Mouse (Mus musculus): ENCODE measurements at regions not wholly inside any gene's neighbourhood (a gene's known extent, or its start where the extent isn't known, plus 50 kb on each side); places are given as distances from the start of the nearest gene placed in this dataset.
A peak's percentile ranks its signal among the peaks of the same experiment; 100 is the strongest.

- no peak for DNase-seq (ENCODE audit: low spot score)
These were observed 167.5 kb upstream of the Fam83b start for GRCm38 (mm10) chr9:76734387-76734786.

GRCm38 (mm10) chr9:76733812-76734211, 166.9 kb upstream of the Fam83b start:
- no peak for DNase-seq (ENCODE audit: low spot score)

- DNase-seq (ENCODE audit: low spot score) = no peak
These were observed 156.0 kb upstream of the Fam83b start for GRCm38 (mm10) chr9:76722881-76723280.

- no peak for DNase-seq (ENCODE audit: low spot score)
These were observed 148.9 kb upstream of the Fam83b start for GRCm38 (mm10) chr9:76715852-76716251.

- DNase-seq (ENCODE audit: low spot score) = no peak
These were observed 139.5 kb upstream of the Fam83b start for GRCm38 (mm10) chr9:76706451-76706850.

GRCm38 (mm10) chr9:76705786-76706185, 138.9 kb upstream of the Fam83b start:
- no peak for DNase-seq (ENCODE audit: low spot score)

GRCm38 (mm10) chr9:76695547-76695946, 128.6 kb upstream of the Fam83b start:
- no peak for DNase-seq (ENCODE audit: low spot score)

- DNase-seq (ENCODE audit: low spot score) = no peak
These were observed 126.1 kb upstream of the Fam83b start for GRCm38 (mm10) chr9:76692976-76693375.

GRCm38 (mm10) chr9:76660848-76661247, 93.9 kb upstream of the Fam83b start:
- DNase-seq (ENCODE audit: low spot score) = peak; percentile 42

GRCm38 (mm10) chr9:76659798-76660197, 92.9 kb upstream of the Fam83b start:
- DNase-seq (ENCODE audit: low spot score) = no peak

- no peak for DNase-seq (ENCODE audit: low spot score)
These were observed 86.4 kb upstream of the Fam83b start for GRCm38 (mm10) chr9:76653311-76653710.

GRCm38 (mm10) chr9:76649484-76649883, 82.6 kb upstream of the Fam83b start:
- DNase-seq (ENCODE audit: low spot score) = no peak

- no peak for DNase-seq (ENCODE audit: low spot score)
These were observed 79.5 kb upstream of the Fam83b start for GRCm38 (mm10) chr9:76646383-76646782.

All from c-Kit-positive CD71-positive TER-119-positive erythroid progenitor cells, embryonic 14.5 days (primary cell).